Mouse (Mus musculus) MEL (cell line): ENCODE measurements around the gene Smarca2. TPM values are rescaled to one million over a fixed set of nuclear protein-coding genes. Genes with fewer than 3 reads are reported as not detected.

Experiments used
- DNase-seq: peaks from one replicate; pipeline ENCODE4 v3.0.0; 2011; ENCODE audit warnings: low read depth, low spot score
- H3K27ac ChIP-seq: 2 replicates; pipeline ENCODE4 v1.5.1; 2012; ENCODE audit warnings: low read depth, mild to moderate bottlenecking, control low read depth, low read length, moderate library complexity; ENCODE audit not compliant: control insufficient read depth
- H3K27me3 ChIP-seq, 2 experiments: fragments of 150-350 bp in 1 of 2; sonication (generic) in 1 of 2; 2 replicates each; pipeline ENCODE4 v1.6.1; 2012; ENCODE audit warnings: low read length in 2 of 2, mild to moderate bottlenecking in 2 of 2, improper control_type of control experiment in 1 of 2, moderate library complexity in 1 of 2; ENCODE audit not compliant: insufficient read depth in 2 of 2, control insufficient read depth in 1 of 2
- H3K36me3 ChIP-seq, 2 experiments: 2 replicates each; pipeline ENCODE4 v1.6.1; 2012 to 2014; ENCODE audit warnings: low read length in 2 of 2, improper control_type of control experiment in 1 of 2, inconsistent platforms in 1 of 2, mild to moderate bottlenecking in 1 of 2; ENCODE audit not compliant: insufficient read depth in 2 of 2, control insufficient read depth in 1 of 2
- H3K4me1 ChIP-seq, 2 experiments: fragments of 150-350 bp in 1 of 2; sonication (generic) in 1 of 2; 2 replicates each; pipeline ENCODE4 v1.6.1; 2012; ENCODE audit warnings: low read length in 2 of 2, improper control_type of control experiment in 1 of 2, mild to moderate bottlenecking in 1 of 2; ENCODE audit not compliant: insufficient read depth in 2 of 2, control insufficient read depth in 1 of 2
- H3K4me3 ChIP-seq, 2 experiments: fragments of 150-350 bp in 1 of 2; sonication (generic) in 1 of 2; 2 replicates each; pipeline ENCODE4 v1.5.1; 2012; ENCODE audit warnings: low read depth in 2 of 2, low read length in 2 of 2, mild to moderate bottlenecking in 2 of 2, moderate library complexity in 2 of 2, control low read depth in 1 of 2, improper control_type of control experiment in 1 of 2; ENCODE audit not compliant: control insufficient read depth in 1 of 2, insufficient read depth in 1 of 2
- H3K79me2 ChIP-seq: 2 replicates; pipeline ENCODE4 v1.6.1; 2012; ENCODE audit warnings: mild to moderate bottlenecking, low read length, moderate library complexity; ENCODE audit not compliant: control insufficient read depth, poor library complexity, insufficient read depth
- H3K9ac ChIP-seq: 2 replicates; pipeline ENCODE4 v1.6.1; 2012; ENCODE audit warnings: low read depth, mild to moderate bottlenecking, control low read depth, low read length, moderate library complexity; ENCODE audit not compliant: control insufficient read depth, poor library complexity, severe bottlenecking
- H3K9me3 ChIP-seq: fragments of 150-350 bp; sonication (generic); replicated peaks from 2 replicates; pipeline ENCODE4 v1.6.1; 2012; ENCODE audit warnings: mild to moderate bottlenecking, low read length, improper control_type of control experiment, moderate library complexity; ENCODE audit not compliant: insufficient read depth
- CTCF ChIP-seq, 3 experiments: IDR thresholded peaks in 2 of 3; conservative IDR thresholded peaks in 1 of 3; 2 replicates each; pipeline ENCODE4 v1.5.1; 2011 to 2012; ENCODE audit warnings: low read length in 3 of 3, low read depth in 2 of 3, mild to moderate bottlenecking in 2 of 3, improper control_type of control experiment in 1 of 3, inconsistent platforms in 1 of 3, mixed read lengths in 1 of 3, moderate library complexity in 1 of 3; ENCODE audit not compliant: control insufficient read depth in 1 of 3, insufficient read depth in 1 of 3, poor library complexity in 1 of 3, severe bottlenecking in 1 of 3
- E2F4 ChIP-seq: IDR thresholded peaks from 2 replicates; pipeline ENCODE4 v1.6.1; 2011; ENCODE audit warnings: low read depth, low read length, improper control_type of control experiment, borderline replicate concordance
- ELF1 ChIP-seq: IDR thresholded peaks from 2 replicates; pipeline ENCODE4 v1.6.1; 2014; ENCODE audit warnings: low read depth, mild to moderate bottlenecking, inconsistent platforms, low read length, improper control_type of control experiment, moderate library complexity
- EP300 ChIP-seq, 2 experiments: IDR thresholded peaks; 2 replicates each; pipeline ENCODE4 v1.6.1; 2011; ENCODE audit warnings: improper control_type of control experiment in 2 of 2, low read length in 2 of 2, low read depth in 1 of 2, mild to moderate bottlenecking in 1 of 2
- ETS1 ChIP-seq: IDR thresholded peaks from 2 replicates; pipeline ENCODE4 v1.6.1; 2012; ENCODE audit warnings: low read depth, mild to moderate bottlenecking, inconsistent platforms, low read length, improper control_type of control experiment, moderate library complexity
- GABPA ChIP-seq: IDR thresholded peaks from 2 replicates; pipeline ENCODE4 v1.6.1; 2012; ENCODE audit warnings: low read depth, mild to moderate bottlenecking, inconsistent platforms, low read length, improper control_type of control experiment, moderate library complexity
- GATA1 ChIP-seq: IDR thresholded peaks from 2 replicates; pipeline ENCODE4 v1.6.1; 2011; ENCODE audit warnings: low read depth, low read length, improper control_type of control experiment
- JUND ChIP-seq: IDR thresholded peaks from 2 replicates; pipeline ENCODE4 v1.6.1; 2011; ENCODE audit warnings: low read depth, mild to moderate bottlenecking, improper control_type of control experiment, low read length
- MAZ ChIP-seq: IDR thresholded peaks from 2 replicates; pipeline ENCODE4 v1.6.1; 2012; ENCODE audit warnings: low read depth, mild to moderate bottlenecking, inconsistent platforms, low read length, improper control_type of control experiment
- MYB ChIP-seq: IDR thresholded peaks from 2 replicates; pipeline ENCODE4 v1.6.1; 2011; ENCODE audit warnings: mild to moderate bottlenecking, low read depth, low read length, improper control_type of control experiment
- MYC ChIP-seq: IDR thresholded peaks from 2 replicates; pipeline ENCODE4 v1.6.1; 2011; ENCODE audit warnings: low read depth, mild to moderate bottlenecking, low read length, improper control_type of control experiment, moderate library complexity
- NELFE ChIP-seq: IDR thresholded peaks from 2 replicates; pipeline ENCODE4 v1.6.1; 2011; ENCODE audit warnings: low read depth, low read length, improper control_type of control experiment
- POLR2A ChIP-seq, 2 experiments: IDR thresholded peaks; 2 replicates each; pipeline ENCODE4 v1.6.1; 2011 to 2012; ENCODE audit warnings: low read length in 2 of 2, mild to moderate bottlenecking in 2 of 2, control low read depth in 1 of 2, improper control_type of control experiment in 1 of 2, low read depth in 1 of 2, moderate library complexity in 1 of 2; ENCODE audit not compliant: control insufficient read depth in 1 of 2, insufficient read depth in 1 of 2, poor library complexity in 1 of 2
- RAD21 ChIP-seq: IDR thresholded peaks from 2 replicates; pipeline ENCODE4 v1.6.1; 2011; ENCODE audit warnings: mild to moderate bottlenecking, low read depth, low read length, improper control_type of control experiment
- SIN3A ChIP-seq: IDR thresholded peaks from 2 replicates; pipeline ENCODE4 v1.6.1; 2012; ENCODE audit warnings: low read length, improper control_type of control experiment, inconsistent platforms
- TBP ChIP-seq: IDR thresholded peaks from 2 replicates; pipeline ENCODE4 v1.8.0; 2011; ENCODE audit warnings: low read depth, low read length, improper control_type of control experiment
- TCF12 ChIP-seq: IDR thresholded peaks from 2 replicates; pipeline ENCODE4 v1.6.1; 2014; ENCODE audit warnings: low read depth, mild to moderate bottlenecking, inconsistent platforms, low read length, improper control_type of control experiment, moderate library complexity
- USF1 ChIP-seq: IDR thresholded peaks from 2 replicates; pipeline ENCODE4 v1.6.1; 2014; ENCODE audit warnings: low read depth, mild to moderate bottlenecking, inconsistent platforms, low read length, improper control_type of control experiment, moderate library complexity
- ZMIZ1 ChIP-seq: IDR thresholded peaks from 2 replicates; pipeline ENCODE4 v1.6.1; 2012; ENCODE audit warnings: low read depth, mild to moderate bottlenecking, inconsistent platforms, low read length, improper control_type of control experiment, moderate library complexity
- ZNF384 ChIP-seq: IDR thresholded peaks from 2 replicates; pipeline ENCODE4 v1.6.1; 2012; ENCODE audit warnings: low read depth, mild to moderate bottlenecking, inconsistent platforms, low read length, improper control_type of control experiment
- polyA plus RNA-seq, 2 experiments: library from polyadenylated mRNA; stranded (reverse) in 1 of 2; unstranded in 1 of 2; fragments of >175 nt in 1 of 2; fragments of >200 nt in 1 of 2; gene quantifications; 2 replicates each; pipeline versions ENCODE4 v1.2.1 to v1.2.4; 2012; ENCODE audit warnings: low replicate concordance in 2 of 2, low read depth in 1 of 2; ENCODE audit not compliant: insufficient read length in 2 of 2, insufficient read depth in 1 of 2, missing spikeins in 1 of 2
- total RNA-seq: library from RNA; depleted of rRNA; stranded (reverse); fragments of 300-350 nt; gene quantifications from 2 replicates; pipeline ENCODE4 v1.2.3, GENCODE M21; 2012

The Smarca2 gene
- total and polyA plus RNA-seq, 3 experiments = 6.6 to 23.2 TPM; not detected in 1

DNA sequence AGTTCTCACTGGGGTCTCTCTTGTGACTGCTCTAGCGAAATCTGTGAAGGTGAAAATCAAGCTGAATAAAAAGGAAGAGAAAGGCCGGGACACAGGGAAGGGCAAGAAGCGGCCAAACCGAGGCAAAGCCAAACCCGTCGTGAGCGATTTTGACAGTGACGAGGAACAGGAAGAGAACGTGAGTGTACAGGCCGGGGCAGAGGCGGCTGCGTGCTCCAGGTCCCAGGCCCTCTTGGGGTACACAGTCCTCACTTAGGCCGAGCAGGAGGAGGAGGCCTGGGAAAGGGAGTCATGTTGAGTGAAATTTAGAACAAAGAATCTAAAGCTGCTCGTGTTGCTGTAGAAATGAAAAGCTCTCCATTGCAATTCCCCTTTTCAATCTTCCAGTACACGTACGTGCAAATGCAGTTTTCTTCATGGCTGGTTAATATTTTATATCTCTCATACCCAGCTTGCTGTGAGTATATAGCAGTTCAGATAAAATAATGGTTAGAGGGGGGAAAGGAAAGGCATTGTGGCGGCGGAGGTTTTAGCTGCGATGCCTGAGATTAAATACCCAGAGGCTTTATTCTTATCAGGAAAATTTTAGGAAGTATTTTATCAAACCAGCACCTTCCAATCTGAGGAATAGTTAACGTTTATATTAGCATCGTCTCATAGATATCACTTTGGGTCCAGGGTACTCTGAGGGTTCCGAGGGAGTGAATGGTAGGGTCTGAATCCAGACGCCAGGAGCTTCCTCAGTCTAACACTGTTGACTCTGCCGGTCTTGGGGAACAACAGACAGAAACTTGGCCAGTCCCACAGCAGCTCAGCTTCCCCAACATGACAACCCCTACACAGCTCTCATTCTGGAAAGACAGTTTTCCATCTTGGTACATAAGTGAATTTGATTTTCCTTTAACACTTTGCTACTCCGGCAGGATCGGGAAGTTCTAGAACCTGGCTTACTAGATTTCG, 171.5 kb downstream of the Smarca2 start (continued):
- no peak for TF ChIP-seq NELFE
- peak; percentile 90 to 93 for TF ChIP-seq EP300 (IDR thresholded peaks at IDR 0.05; ENCODE audit: low read depth in 1 of 2, low read length in 2 of 2)
- no peak for TF ChIP-seq TBP
- TF ChIP-seq JUND = no peak
- no peak for TF ChIP-seq POLR2A (IDR thresholded peaks at IDR 0.05; ENCODE audit: control insufficient read depth in 1 of 2, insufficient read depth in 1 of 2, low read depth in 1 of 2, low read length in 2 of 2, poor library complexity in 1 of 2)

DNA sequence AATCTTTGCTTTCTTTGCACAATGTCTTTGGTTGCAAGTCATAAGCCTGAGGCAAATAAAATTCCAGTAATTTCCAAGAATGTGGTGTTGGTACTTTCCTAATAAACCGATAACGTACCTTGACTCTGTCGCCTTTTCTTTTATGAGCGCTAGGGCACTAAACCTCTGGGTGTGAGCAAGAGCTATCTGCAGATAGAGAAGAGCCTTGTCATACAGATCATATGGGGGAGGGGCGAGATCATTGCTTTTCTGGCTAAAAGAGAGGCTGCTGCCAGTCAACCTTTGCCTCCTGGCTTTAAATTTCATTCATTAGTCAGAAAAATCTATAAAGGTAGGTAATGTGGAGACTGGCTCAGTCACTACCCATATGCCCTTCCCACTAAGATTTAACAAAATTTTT, 173.3 kb downstream of the Smarca2 start:
- no peak overlapping the region for H3K4me3 ChIP-seq
- peaks cover 5 to 6% of the 10 kb centered on the region in 2 experiments for H3K4me1 ChIP-seq
- H3K9ac ChIP-seq = no peak overlapping the region
- no peak for DNase-seq
- no peak for TF ChIP-seq E2F4
- no peak for TF ChIP-seq MAZ
- no peak for TF ChIP-seq MYC
- TF ChIP-seq USF1 = no peak
- no peak for TF ChIP-seq GABPA
- no peak for TF ChIP-seq NELFE
- no peak for TF ChIP-seq ETS1
- TF ChIP-seq ZMIZ1 = no peak
- TF ChIP-seq RAD21 = no peak
- no peak for TF ChIP-seq TCF12
- no peak for TF ChIP-seq ZNF384
- TF ChIP-seq SIN3A = no peak
- TF ChIP-seq CTCF (IDR thresholded peaks at IDR 0.05 in 2 of 3, conservative IDR thresholded peaks at IDR 0.05 in 1 of 3; ENCODE audit: control insufficient read depth in 1 of 3, insufficient read depth in 1 of 3, low read depth in 2 of 3, low read length in 3 of 3, poor library complexity in 1 of 3, severe bottlenecking in 1 of 3) = no peak
- no peak for TF ChIP-seq ELF1
- H3K36me3 ChIP-seq = peaks cover 0 to 15% of the 10 kb centered on the region in 2 experiments; a peak in 3 of 4 replicates
- no peaks in the 10 kb centered on the region for H3K27me3 ChIP-seq
- H3K79me2 ChIP-seq = no peaks in the 10 kb centered on the region; the same call in 1 of the 2 replicates
- no peaks in the 10 kb centered on the region for H3K9me3 ChIP-seq
- H3K27ac ChIP-seq = no peak overlapping the region

DNA sequence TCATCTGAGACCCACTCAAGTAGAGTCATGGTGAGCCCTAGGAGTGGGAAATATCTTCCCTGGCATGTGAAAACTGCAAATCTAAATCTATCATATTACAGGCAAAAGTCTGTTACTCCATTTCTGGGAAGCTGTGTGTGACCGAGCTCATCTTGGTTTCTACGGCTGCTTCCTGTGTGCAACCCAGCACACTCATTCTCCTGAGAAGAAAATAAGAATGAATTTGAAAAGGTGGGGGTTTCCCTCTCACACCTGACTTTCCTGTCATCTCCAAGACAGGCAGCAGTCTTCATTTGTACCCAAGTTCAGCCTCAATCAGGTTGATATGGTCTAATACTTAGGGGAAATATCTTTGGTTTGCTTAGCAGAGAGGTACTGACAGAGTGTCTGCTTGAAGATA, 176.4 kb downstream of the Smarca2 start:
- no peaks in the 10 kb centered on the region for H3K9me3 ChIP-seq
- no peak overlapping the region for H3K27ac ChIP-seq
- no peak for TF ChIP-seq GATA1
- TF ChIP-seq MYB = no peak
- no peak overlapping the region for H3K4me3 ChIP-seq
- no peak for DNase-seq
- peaks cover 0 to 6% of the 10 kb centered on the region in 2 experiments; a peak in 2 of 4 replicates for H3K4me1 ChIP-seq
- H3K36me3 ChIP-seq = peaks cover 0 to 6% of the 10 kb centered on the region in 2 experiments; a peak in 2 of 4 replicates
- no peak overlapping the region for H3K9ac ChIP-seq
- no peaks in the 10 kb centered on the region for H3K79me2 ChIP-seq
- H3K27me3 ChIP-seq = no peaks in the 10 kb centered on the region
